32 mouse cellular contexts compared by ENCODE assay signal in genomic region chr9:35158477-35158876, GRCm38 (mm10).
"Had no signal": no experiment of that assay in that cellular context is flagged by ENCODE, and none has a peak within 500 bp of the region (broad histone marks: within the 10 kb centered on the region; RNA-seq: fewer than 3 reads in every experiment).

No protein-coding gene starts in this region.

- H3K4me3 ChIP-seq: limb, embryonic 10.5 days; limb, embryonic 12.5 days; limb, embryonic 13.5 days; limb, embryonic 15.5 days; liver, embryonic 12.5 days; liver, embryonic 13.5 days; liver, embryonic 15.5 days; lung, embryonic 15.5 days; megakaryocyte, embryonic 14.5 days; midbrain, embryonic 10.5 days; midbrain, embryonic 12.5 days; midbrain, embryonic 13.5 days; midbrain, embryonic 15.5 days; myocyte; neural tube, embryonic 12.5 days had no signal

- H3K27ac ChIP-seq: limb, embryonic 10.5 days; limb, embryonic 12.5 days; limb, embryonic 13.5 days; limb, embryonic 15.5 days; liver, embryonic 12.5 days; liver, embryonic 13.5 days; liver, embryonic 14.5 days; liver, embryonic 15.5 days; lung, embryonic 15.5 days; macrophage; midbrain, embryonic 10.5 days; midbrain, embryonic 12.5 days; midbrain, embryonic 13.5 days; midbrain, embryonic 15.5 days; neural tube, embryonic 12.5 days had no signal

- DNase-seq: left cerebral cortex, postnatal 4 days; liver; liver, embryonic 13.5 days; liver, postnatal 0 days; lung, adult 18-20 months; lung, adult 2 months; lung, embryonic 14.5 days; lung, postnatal 10 days; lung, postnatal 14 days; lung, postnatal 36 days; lung, postnatal 4 days; midbrain, embryonic 14.5 days had no signal

- H3K4me2 ChIP-seq: limb, embryonic 12.5 days; limb, embryonic 13.5 days; limb, embryonic 15.5 days; liver, embryonic 11.5 days; liver, embryonic 12.5 days; liver, embryonic 13.5 days; liver, embryonic 15.5 days; lung, embryonic 14.5 days; lung, embryonic 15.5 days; midbrain, embryonic 11.5 days; midbrain, embryonic 12.5 days; midbrain, embryonic 13.5 days; midbrain, embryonic 15.5 days; neural tube, embryonic 12.5 days had no signal

- H3K27me3 ChIP-seq: limb, embryonic 12.5 days; limb, embryonic 13.5 days; limb, embryonic 15.5 days; liver, embryonic 12.5 days; liver, embryonic 13.5 days; liver, embryonic 15.5 days; lung, embryonic 15.5 days; megakaryocyte, embryonic 14.5 days; midbrain, embryonic 12.5 days; midbrain, embryonic 13.5 days; midbrain, embryonic 15.5 days; neural tube, embryonic 12.5 days had no signal

- H3K9me3 ChIP-seq: limb, embryonic 10.5 days; limb, embryonic 12.5 days; limb, embryonic 13.5 days; limb, embryonic 15.5 days; liver, embryonic 12.5 days; liver, embryonic 13.5 days; liver, embryonic 15.5 days; lung, embryonic 15.5 days; megakaryocyte, embryonic 14.5 days; midbrain, embryonic 10.5 days; midbrain, embryonic 12.5 days; midbrain, embryonic 13.5 days; midbrain, embryonic 15.5 days; neural tube, embryonic 12.5 days had no signal

- H3K36me3 ChIP-seq: lung, embryonic 15.5 days; midbrain, embryonic 15.5 days had no signal

- ATAC-seq: liver, embryonic 12.5 days; liver, postnatal 0 days; lung, postnatal 0 days; midbrain, embryonic 13.5 days; midbrain, embryonic 15.5 days; midbrain, embryonic 16.5 days had no signal

- H3K4me1 ChIP-seq: limb, embryonic 10.5 days; liver, embryonic 12.5 days; liver, embryonic 13.5 days; liver, embryonic 15.5 days; lung, embryonic 15.5 days; midbrain, embryonic 10.5 days; midbrain, embryonic 12.5 days; midbrain, embryonic 13.5 days; midbrain, embryonic 15.5 days; neural tube, embryonic 12.5 days had no signal

- H3K9ac ChIP-seq: limb, embryonic 12.5 days; limb, embryonic 13.5 days; limb, embryonic 15.5 days; liver, embryonic 12.5 days; liver, embryonic 13.5 days; liver, embryonic 14.5 days; liver, embryonic 15.5 days; liver, postnatal 0 days; lung, embryonic 14.5 days; lung, embryonic 15.5 days; midbrain, embryonic 12.5 days; midbrain, embryonic 13.5 days; midbrain, embryonic 15.5 days; neural tube, embryonic 12.5 days had no signal
